Mouse (Mus musculus) thymus, postnatal 14 days (tissue): Measurements from ENCODE around the gene 4921509C19Rik.
"Not testable (repeated sequence)": the region's sequence is repeated elsewhere in the genome, so short reads cannot be mapped to it uniquely, and the experiment has no call there.

ENCODE experiments used
- DNase-seq: peaks from one replicate; pipeline ENCODE4 v3.0.0; 2021

Gene 4921509C19Rik

GRCm38 (mm10) chr2:151476053-151476452 is at the start of gene 4921509C19Rik:
Gene 4921509C19Rik (minus strand): TSS chr2:151476153.
- DNase-seq = not testable (repeated sequence)

GRCm38 (mm10) chr2:151525520-151525919 is 49.6 kb upstream of the 4921509C19Rik start:
- no peak for DNase-seq

- DNase-seq = no peak
Observed at GRCm38 (mm10) chr2:151524324-151525041, 48.5 kb upstream of the 4921509C19Rik start.

- DNase-seq = peak; percentile 19
Observed at GRCm38 (mm10) chr2:151519000-151519399, 43.0 kb upstream of the 4921509C19Rik start.

- DNase-seq = peak; percentile 40
Observed at GRCm38 (mm10) chr2:151513525-151514285, 37.8 kb upstream of the 4921509C19Rik start.

GRCm38 (mm10) chr2:151512199-151512598 is 36.2 kb upstream of the 4921509C19Rik start:
- no peak for DNase-seq

- no peak for DNase-seq
Observed at GRCm38 (mm10) chr2:151504226-151504625, 28.3 kb upstream of the 4921509C19Rik start.

- no peak for DNase-seq
Observed at GRCm38 (mm10) chr2:151500442-151501007, 24.6 kb upstream of the 4921509C19Rik start.

GRCm38 (mm10) chr2:151498358-151498757 is 22.4 kb upstream of the 4921509C19Rik start:
- no peak for DNase-seq

GRCm38 (mm10) chr2:151494035-151494803 is 18.3 kb upstream of the 4921509C19Rik start, which contains the start of gene Nsfl1c:
Gene Nsfl1c (plus strand): TSS chr2:151494182.
- peak; percentile 95 for DNase-seq

- DNase-seq = no peak
Observed at GRCm38 (mm10) chr2:151486496-151486895, 10.5 kb upstream of the 4921509C19Rik start.

GRCm38 (mm10) chr2:151434971-151435370 is 41.0 kb downstream of the 4921509C19Rik start:
- not testable (repeated sequence) for DNase-seq

GRCm38 (mm10) chr2:151434203-151434602 is 41.8 kb downstream of the 4921509C19Rik start:
- DNase-seq = peak; percentile 8
